Mouse (Mus musculus) erythroblast, embryonic 14.5 days (primary cell): Measurements from ENCODE around the gene Insig2.

Experiments used
- GATA1 ChIP-seq: IDR thresholded peaks from 2 replicates; pipeline ENCODE4 v1.6.1; 2012; ENCODE audit warnings: low read length, inconsistent platforms, mixed read lengths
- TAL1 ChIP-seq: IDR thresholded peaks from 3 replicates; pipeline ENCODE4 v1.6.1; 2012; ENCODE audit warnings: low read length, inconsistent platforms, mixed read lengths

DNA sequence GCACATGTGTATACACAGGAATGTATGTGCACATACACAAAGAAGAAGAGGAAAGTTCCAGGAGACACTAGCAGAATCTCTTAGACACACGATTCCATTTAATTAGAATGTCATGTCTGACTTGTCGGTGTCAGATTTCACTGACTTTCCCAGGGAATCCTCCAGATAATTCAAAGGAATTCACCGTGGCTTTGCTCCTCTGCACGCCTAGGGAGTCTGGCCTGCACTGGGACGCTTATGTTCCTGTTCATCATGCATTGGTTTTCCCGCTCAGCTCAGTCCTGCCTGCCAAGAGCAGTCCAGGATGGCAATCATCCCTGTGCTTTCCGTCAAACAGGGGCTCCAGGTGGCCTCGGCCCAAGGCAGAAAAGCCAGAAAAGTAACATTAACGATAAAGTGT, 34.9 kb upstream of the Insig2 start:
- TF ChIP-seq TAL1 (no peak), GATA1 (no peak)
